Mouse (Mus musculus): ENCODE results near the gene Cir1.

GRCm38 (mm10) chr2:73277021-73277708 lies 35.3 kb downstream of the Cir1 start:
- no peak for TF ChIP-seq GATA1 (IDR thresholded peaks at IDR 0.05; ENCODE audit: low read length)
- TF ChIP-seq TAL1 (IDR thresholded peaks at IDR 0.05; ENCODE audit: low read length): no peak

Measured in erythroblast, embryonic 14.5 days (primary cell).